Mouse (Mus musculus) kidney, postnatal 0 days (tissue): Measurements from ENCODE around the gene Dlg1. TPM values are rescaled to one million over a fixed set of nuclear protein-coding genes. Genes with fewer than 3 reads are reported as not detected.

Experiments used
- ATAC-seq: fragments of 200-750 bp; cut with Nextera tagmentation; replicated peaks from 2 replicates; pipeline ENCODE4 v1.8.0; 2017; ENCODE audit warnings: low read depth, moderate number of reproducible peaks, moderate TSS enrichment, moderate library complexity; ENCODE audit not compliant: low FRiP score
- DNase-seq: peaks from one replicate; pipeline ENCODE4 v3.0.0-alpha.2; 2016; ENCODE audit warnings: low spot score
- H3K27ac ChIP-seq: fragments of 300-500 bp; sonication (generic); 2 replicates; pipeline ENCODE4 v1.5.1; 2014; ENCODE audit warnings: mild to moderate bottlenecking
- H3K27me3 ChIP-seq: fragments of 300-500 bp; sonication (generic); 2 replicates; pipeline ENCODE4 v1.6.1; 2014; ENCODE audit warnings: low read length, mixed read lengths; ENCODE audit not compliant: insufficient read depth
- H3K36me3 ChIP-seq: fragments of 300-500 bp; sonication (generic); 2 replicates; pipeline ENCODE4 v1.6.1; 2014; ENCODE audit warnings: low read length, mixed read lengths; ENCODE audit not compliant: insufficient read depth
- H3K4me1 ChIP-seq: fragments of 300-500 bp; sonication (generic); replicated peaks from 2 replicates; pipeline ENCODE4 v1.6.1; 2014; ENCODE audit warnings: antibody characterized with exemption, low read length, mixed read lengths; ENCODE audit not compliant: insufficient read depth
- H3K4me2 ChIP-seq: fragments of 300-500 bp; sonication (generic); 2 replicates; pipeline ENCODE4 v1.6.1; 2014; ENCODE audit warnings: mild to moderate bottlenecking, low read length, moderate library complexity, mixed read lengths
- H3K4me3 ChIP-seq: fragments of 300-500 bp; sonication (generic); replicated peaks from 2 replicates; pipeline ENCODE4 v1.5.1; 2014; ENCODE audit warnings: low read depth, low read length
- H3K9ac ChIP-seq: fragments of 300-500 bp; sonication (generic); 2 replicates; pipeline ENCODE4 v1.6.1; 2014; ENCODE audit warnings: low read depth, low read length
- H3K9me3 ChIP-seq: fragments of 300-500 bp; sonication (generic); replicated peaks from 2 replicates; pipeline ENCODE4 v1.6.1; 2016; ENCODE audit warnings: low read length, inconsistent platforms, mixed read lengths
- CTCF ChIP-seq: IDR thresholded peaks from 2 replicates; pipeline ENCODE4 v1.5.1; 2016; ENCODE audit warnings: antibody characterized with exemption, low read depth, mild to moderate bottlenecking, moderate library complexity
- WGBS: fragments of 180-500 bp; shearing (Covaris S2); extraction: QIAGEN DNeasy Blood & Tissue Kit; methylation state at CpG from one replicate; pipeline ENCODE4 v1.1.7; 2014; 5-methylcytosine and 5-hydroxymethylcytosine counted together
- polyA plus RNA-seq: library from polyadenylated mRNA; unstranded; fragments of >200 nt; fragmentation: Nextera tagmentation; extraction: Ambion mirVana; gene quantifications from 2 replicates; pipeline ENCODE4 v1.2.1, GENCODE M21; 2015

Gene Dlg1
- polyA plus RNA-seq, 1 experiment from 2014 or later: 19.3 TPM

GRCm38 (mm10) chr16:31684771-31685170 lies 21.5 kb downstream of the Dlg1 start:
- ATAC-seq (no peak), DNase-seq (no peak)
- Histone ChIP-seq H3K4me3 (no peak overlapping the region), H3K4me1 (no peaks in the 10 kb centered on the region), H3K9ac (no peak overlapping the region), H3K9me3 (no peaks in the 10 kb centered on the region), H3K27ac (no peak overlapping the region), H3K27me3 (no peaks in the 10 kb centered on the region), H3K4me2 (no peak overlapping the region), H3K36me3 (0 out of 2 replicates have a peak, but pooled peaks cover 4% of the 10 kb centered on the region)
- TF ChIP-seq CTCF: no peak
- 91% methylated on average over 4 of the region's 4 CpGs for WGBS

- no peaks in the 10 kb centered on the region for H3K4me1 ChIP-seq
These were observed 24.5 kb downstream of the Dlg1 start for GRCm38 (mm10) chr16:31687766-31688165.

GRCm38 (mm10) chr16:31695286-31696020 lies 32.2 kb downstream of the Dlg1 start:
- Histone ChIP-seq H3K4me1 (no peaks in the 10 kb centered on the region), H3K4me2 (no peak overlapping the region), H3K9ac (no peak overlapping the region), H3K36me3 (no peaks in the 10 kb centered on the region), H3K9me3 (no peaks in the 10 kb centered on the region), H3K27me3 (no peaks in the 10 kb centered on the region), H3K4me3 (no peak overlapping the region), H3K27ac (no peak overlapping the region)
- DNase-seq (peak; percentile 53), ATAC-seq (no peak)
- WGBS: 51% methylated on average over 11 of the region's 11 CpGs
- no peak for TF ChIP-seq CTCF

More at GRCm38 (mm10) chr16:31687766-31688165, 24.5 kb downstream of the Dlg1 start:
- no peak overlapping the region for H3K27ac ChIP-seq
- no peak overlapping the region for H3K9ac ChIP-seq
- ATAC-seq (no peak), DNase-seq (no peak)
- H3K27me3 ChIP-seq: no peaks in the 10 kb centered on the region
- no peak for TF ChIP-seq CTCF
- no peak overlapping the region for H3K4me3 ChIP-seq
- H3K4me2 ChIP-seq: no peak overlapping the region
- 0 out of 2 replicates have a peak, but pooled peaks cover 4% of the 10 kb centered on the region for H3K36me3 ChIP-seq
- H3K9me3 ChIP-seq: no peaks in the 10 kb centered on the region

GRCm38 (mm10) chr16:31696367-31696766 lies 33.1 kb downstream of the Dlg1 start:
- Histone ChIP-seq H3K4me3 (no peak overlapping the region), H3K27me3 (no peaks in the 10 kb centered on the region), H3K36me3 (no peaks in the 10 kb centered on the region), H3K4me1 (no peaks in the 10 kb centered on the region), H3K9me3 (no peaks in the 10 kb centered on the region), H3K27ac (no peak overlapping the region), H3K4me2 (no peak overlapping the region), H3K9ac (no peak overlapping the region)
- 50% methylated on average over 6 of the region's 6 CpGs for WGBS
- TF ChIP-seq CTCF: no peak
- DNase-seq (no peak), ATAC-seq (no peak)

GRCm38 (mm10) chr16:31697341-31697740 lies 34.1 kb downstream of the Dlg1 start:
- no peaks in the 10 kb centered on the region for H3K36me3 ChIP-seq
- no peak overlapping the region for H3K9ac ChIP-seq
- DNase-seq: no peak
- no peaks in the 10 kb centered on the region for H3K9me3 ChIP-seq
- no peaks in the 10 kb centered on the region for H3K27me3 ChIP-seq
- H3K4me2 ChIP-seq: no peak overlapping the region
- 81% methylated on average over 4 of the region's 4 CpGs for WGBS
- ATAC-seq: no peak
- no peak overlapping the region for H3K4me3 ChIP-seq
- no peaks in the 10 kb centered on the region for H3K4me1 ChIP-seq
- H3K27ac ChIP-seq: no peak overlapping the region
- no peak for TF ChIP-seq CTCF

GRCm38 (mm10) chr16:31705213-31705612 lies 42.0 kb downstream of the Dlg1 start:
- Histone ChIP-seq H3K27me3 (no peaks in the 10 kb centered on the region), H3K27ac (no peak overlapping the region), H3K4me2 (no peak overlapping the region), H3K4me1 (no peaks in the 10 kb centered on the region), H3K9ac (no peak overlapping the region), H3K4me3 (no peak overlapping the region), H3K9me3 (no peaks in the 10 kb centered on the region), H3K36me3 (no peaks in the 10 kb centered on the region)
- DNase-seq: peak; percentile 88
- peak; percentile 70 for TF ChIP-seq CTCF
- ATAC-seq: no peak
- 24% methylated on average over 2 of the region's 2 CpGs for WGBS
